Mouse (Mus musculus): ENCODE data around the gene Clta.

Clta gene

DNA sequence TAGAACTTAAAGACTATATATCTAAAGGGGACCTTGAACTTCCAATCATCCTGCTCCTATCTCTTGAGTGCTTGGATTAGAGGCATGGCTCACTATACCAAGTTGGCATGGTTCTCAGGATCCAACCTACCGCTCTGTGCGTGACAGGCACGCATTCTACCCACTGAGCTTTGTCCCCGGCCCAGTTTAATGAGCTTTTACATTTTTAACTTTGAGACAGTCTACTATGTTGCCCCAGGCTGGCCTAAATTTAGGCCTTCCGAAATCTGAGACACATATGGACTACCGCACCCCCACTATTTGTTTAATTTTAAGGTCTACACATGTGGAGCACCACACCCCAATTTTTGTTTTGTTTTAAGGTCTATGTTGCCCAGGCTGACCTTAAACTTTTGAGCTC, 23.4 kb upstream of the Clta start:
- DNase-seq: no peak

DNA sequence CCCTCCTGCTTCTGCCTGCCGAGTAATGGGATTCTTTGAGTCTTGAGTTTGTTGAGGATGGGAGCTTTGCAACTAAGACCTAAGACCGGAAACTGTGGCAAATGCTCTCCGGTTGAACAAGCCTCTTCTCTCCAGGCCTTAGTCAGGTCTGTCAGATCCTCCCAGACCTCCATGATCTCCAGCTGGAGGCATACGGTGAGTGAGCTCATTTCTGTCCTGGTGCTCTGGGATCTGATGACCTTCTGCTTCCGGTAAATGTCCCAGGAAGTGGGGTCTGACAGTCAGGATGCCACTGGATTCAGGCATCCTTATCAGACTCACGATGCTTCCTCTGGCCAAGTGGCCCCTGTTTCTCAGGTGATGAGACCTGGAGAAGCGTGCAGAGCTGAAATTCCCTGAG, 23.0 kb upstream of the Clta start:
- DNase-seq: no peak

- peak; percentile 99 for DNase-seq
Observed at GRCm38 (mm10) chr4:43982053-43982732, 22.1 kb upstream of the Clta start.

DNA sequence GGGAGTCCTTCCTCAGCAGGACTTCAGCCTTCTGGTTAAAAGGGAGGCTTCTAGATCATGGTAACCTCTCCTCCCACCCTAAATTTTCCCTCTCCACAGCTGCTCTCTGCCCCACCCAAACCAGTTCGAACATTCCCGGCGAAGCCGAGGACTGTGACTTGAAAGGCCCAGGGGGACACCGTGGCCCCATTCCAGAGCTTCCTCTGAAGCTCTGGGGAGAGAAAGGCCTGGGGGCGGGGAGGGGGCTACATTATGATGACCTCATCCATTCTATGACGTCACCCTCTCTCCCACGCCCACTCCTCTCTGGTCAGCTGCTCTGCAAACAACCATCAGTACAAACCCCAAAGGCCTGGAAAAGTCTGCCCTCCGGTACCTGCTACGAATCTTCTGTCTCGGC, 21.1 kb upstream of the Clta start, which contains the start of gene Ccin:
Ccin (plus strand) TSS at position 303 of the 400 bp plus-strand sequence.
- no peak for DNase-seq

GRCm38 (mm10) chr4:43983756-43984155, 20.5 kb upstream of the Clta start:
- no peak for DNase-seq

DNA sequence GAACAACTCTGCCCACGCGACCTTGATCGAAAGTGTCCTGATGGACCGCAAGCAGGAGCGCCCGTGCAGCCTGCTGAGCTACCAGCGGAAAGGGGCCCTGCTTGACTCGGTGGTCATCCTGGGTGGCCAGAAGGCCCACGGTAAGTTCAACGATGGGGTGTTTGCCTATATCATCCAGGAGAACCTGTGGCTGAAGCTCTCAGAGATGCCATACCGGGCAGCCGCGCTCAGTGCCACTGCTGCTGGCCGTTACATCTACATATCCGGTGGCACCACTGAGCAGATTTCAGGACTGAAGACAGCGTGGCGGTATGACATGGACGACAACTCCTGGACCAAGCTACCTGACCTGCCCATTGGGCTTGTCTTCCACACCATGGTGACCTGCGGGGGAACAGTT, 19.9 kb upstream of the Clta start:
- no peak for DNase-seq

- DNase-seq: no peak
Observed at GRCm38 (mm10) chr4:43988976-43989375, 15.3 kb upstream of the Clta start.

DNA sequence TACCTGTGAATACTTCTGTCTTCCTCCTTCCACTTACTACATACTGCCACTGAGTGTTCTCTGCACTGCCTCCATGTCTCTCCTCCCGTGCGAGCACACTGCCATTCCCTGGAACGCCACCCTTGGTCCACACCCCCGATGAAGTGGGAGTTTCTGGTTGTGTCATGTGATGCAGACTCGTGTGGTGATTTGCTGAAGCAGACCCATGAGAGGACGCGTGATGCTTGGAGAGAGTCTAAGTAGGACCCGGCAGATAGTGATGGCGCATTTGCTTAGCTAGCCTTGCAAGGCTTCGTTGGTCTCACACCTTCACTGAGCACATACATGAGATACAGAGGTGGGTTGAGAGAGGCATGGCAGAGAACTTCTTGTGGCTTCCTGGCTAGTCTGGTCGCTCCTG, 11.2 kb upstream of the Clta start:
- DNase-seq: no peak

GRCm38 (mm10) chr4:43994342-43994741, 9.9 kb upstream of the Clta start:
- DNase-seq: no peak

- DNase-seq: no peak
Observed at GRCm38 (mm10) chr4:44003622-44004021, 630 bp upstream of the Clta start.

GRCm38 (mm10) chr4:44004623-44005409, 564 bp downstream of the Clta start:
- no peak for DNase-seq

- no peak for DNase-seq
Observed at GRCm38 (mm10) chr4:44010176-44010575, 5.9 kb downstream of the Clta start.

GRCm38 (mm10) chr4:44010893-44011292, 6.6 kb downstream of the Clta start:
- no peak for DNase-seq

DNA sequence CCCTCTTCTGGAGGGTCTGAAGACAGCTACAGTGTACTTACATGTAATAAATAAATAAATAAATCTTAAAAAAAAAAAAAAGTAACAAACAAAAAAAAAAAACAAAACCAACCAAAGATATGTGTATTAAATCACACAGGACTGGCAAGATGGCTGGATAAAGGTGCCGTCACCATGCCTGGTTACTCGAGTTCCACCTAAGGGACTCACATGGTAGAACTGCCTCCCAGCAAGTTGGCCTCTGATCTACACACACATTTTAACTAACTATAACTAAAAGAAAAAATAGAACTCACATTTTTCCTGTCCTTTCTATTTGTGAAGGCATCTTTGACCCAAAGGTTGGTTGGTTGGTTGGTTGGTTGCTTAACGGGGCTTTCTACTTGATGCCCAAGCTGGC, 7.5 kb downstream of the Clta start:
- no peak for DNase-seq

GRCm38 (mm10) chr4:44012376-44013367, 8.4 kb downstream of the Clta start:
- DNase-seq: peak; percentile 80

- DNase-seq: no peak
Observed at GRCm38 (mm10) chr4:44013391-44014070, 9.3 kb downstream of the Clta start.

DNA sequence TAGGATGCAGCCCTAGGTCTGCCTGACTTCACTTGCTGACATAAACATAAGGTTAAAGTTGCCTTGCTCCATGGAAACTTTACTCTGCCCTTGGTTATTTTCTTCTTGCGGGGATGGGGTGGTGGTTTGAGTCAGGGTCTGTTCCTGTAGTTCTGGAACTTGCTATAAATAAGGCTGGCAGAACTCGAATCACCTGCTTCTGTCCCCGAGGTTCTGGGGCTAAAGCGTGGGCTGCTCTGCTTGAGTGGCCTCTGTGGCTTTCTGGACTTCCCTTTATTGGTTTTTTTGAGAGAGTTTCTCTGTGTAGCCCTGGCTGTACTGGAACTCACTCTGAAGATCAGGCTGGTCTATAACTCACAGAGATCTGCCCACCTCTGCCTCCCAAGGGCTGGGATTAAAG, 11.8 kb downstream of the Clta start:
- no peak for DNase-seq

DNA sequence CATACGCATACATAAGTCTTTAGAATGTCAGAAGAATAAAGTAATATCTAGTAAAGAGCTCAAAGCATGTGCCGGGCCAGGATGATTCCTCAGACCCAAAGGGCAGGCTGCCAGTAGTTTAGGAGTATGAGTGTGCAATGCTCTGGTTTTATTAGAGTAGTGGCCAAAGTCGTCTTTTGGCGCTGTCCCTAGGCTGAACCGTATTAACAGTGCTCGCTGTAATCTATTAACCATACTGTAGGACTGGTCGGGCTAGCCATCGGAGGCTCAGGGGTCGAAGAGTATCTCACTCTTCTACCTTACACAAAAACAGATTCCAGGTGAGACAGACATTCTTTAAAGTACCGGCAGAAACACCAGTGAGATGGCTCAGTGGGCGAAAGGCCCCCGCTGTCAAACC, 12.5 kb downstream of the Clta start:
- DNase-seq: no peak

GRCm38 (mm10) chr4:44022323-44022722, 18.1 kb downstream of the Clta start:
- no peak for DNase-seq

- no peak for DNase-seq
Observed at GRCm38 (mm10) chr4:44022766-44023165, 18.5 kb downstream of the Clta start.

- DNase-seq: no peak
Observed at GRCm38 (mm10) chr4:44023681-44024080, 19.4 kb downstream of the Clta start.

DNA sequence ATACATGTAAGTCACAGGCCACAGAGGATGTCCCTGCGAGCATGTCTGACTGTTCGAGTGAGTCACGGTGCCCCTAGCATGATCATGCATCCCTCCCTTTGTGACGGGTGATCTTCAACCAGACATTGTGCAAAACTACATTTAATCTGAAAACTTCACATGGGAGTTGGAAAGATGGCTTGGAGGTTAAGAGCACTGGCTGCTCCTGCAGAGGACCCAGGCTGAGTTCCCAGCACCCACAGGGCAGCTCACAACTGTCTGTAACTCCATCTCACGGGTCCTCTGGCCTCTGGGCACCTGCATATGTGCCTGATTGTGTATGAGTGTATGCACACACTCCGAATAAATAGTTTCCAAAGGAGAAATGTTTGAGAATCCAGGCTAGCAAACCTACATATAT, 20.0 kb downstream of the Clta start:
- DNase-seq: no peak

- no peak for DNase-seq
Observed at GRCm38 (mm10) chr4:44025570-44025969, 21.3 kb downstream of the Clta start.

Data from right cerebral cortex, postnatal 4 days (tissue).